Mouse (Mus musculus) megakaryocyte-erythroid progenitor cell, adult 5-6 weeks (primary cell): ENCODE results near the gene Trim37. TPM values are rescaled to one million over a fixed set of nuclear protein-coding genes. Genes with fewer than 3 reads are reported as not detected.

Experiments
- ATAC-seq: replicated peaks from 2 replicates; pipeline ENCODE4 v1.8.0; 2016; ENCODE audit warnings: mild to moderate bottlenecking, inconsistent platforms; ENCODE audit not compliant: severe bottlenecking, poor library complexity, low FRiP score, low TSS enrichment
- total RNA-seq, 2 experiments: library from RNA; stranded (forward) in 1 of 2; stranded (reverse) in 1 of 2; fragments of 200-1000, 215-1000 nt in 1 of 2; fragments of >200 nt in 1 of 2; fragmentation: Nextera tagmentation in 1 of 2; gene quantifications; 2 replicates each; pipeline ENCODE4 v1.2.3; 2014 to 2017

Gene Trim37
- total RNA-seq (2014; fragmentation: Nextera tagmentation) (42.7 and 48.9 TPM in 2 replicates), total RNA-seq (2017) (76.3 and 80.2 TPM in 2 replicates)

DNA sequence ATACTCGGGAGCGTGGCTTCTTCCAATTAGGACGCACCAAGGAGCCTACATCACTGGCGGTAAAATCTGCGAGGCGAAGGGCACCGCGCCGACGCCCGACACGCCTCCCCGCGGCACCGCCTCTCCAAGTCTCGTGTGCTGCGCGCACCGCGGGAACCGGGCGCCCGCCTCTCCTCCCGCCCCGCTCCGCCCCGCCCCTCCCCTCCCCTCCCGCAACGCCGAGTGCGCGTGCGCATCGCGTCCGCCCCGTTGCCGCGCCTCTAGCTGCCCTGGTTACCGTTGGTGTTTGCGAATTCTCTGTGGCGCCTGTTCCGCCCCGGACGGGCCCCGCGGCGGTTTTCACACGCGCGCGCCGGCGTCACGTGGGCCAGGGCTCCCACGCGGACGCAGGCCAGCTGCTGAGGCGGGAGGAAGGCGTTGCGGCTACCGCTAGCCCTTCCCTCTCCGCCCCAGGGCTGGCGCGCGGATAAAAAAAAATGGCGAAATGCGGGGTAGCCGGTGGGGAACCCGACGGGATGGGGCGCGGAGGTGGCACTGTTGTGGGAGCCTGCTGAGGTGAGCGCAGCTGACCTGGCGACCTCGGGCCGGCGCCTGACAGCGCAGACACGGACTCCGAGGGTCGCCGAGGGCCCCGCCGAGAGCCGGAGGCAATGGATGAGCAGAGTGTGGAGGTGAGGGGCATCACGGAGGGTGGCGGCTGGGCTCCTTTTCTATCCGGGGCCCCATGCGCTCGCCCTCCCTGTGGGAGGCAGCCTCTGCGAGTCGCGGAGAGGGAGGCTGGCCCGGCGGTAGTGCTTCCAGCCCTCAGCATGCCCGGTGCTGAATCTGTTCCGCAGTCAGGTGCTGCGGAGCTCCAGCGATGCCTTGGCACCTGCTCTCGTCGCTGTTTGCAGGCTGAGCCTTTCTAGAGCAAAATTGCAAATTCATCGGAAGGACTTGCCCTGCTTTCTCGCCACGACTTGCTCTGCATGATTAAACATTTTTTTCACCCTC, at the start of gene Trim37:
TSS of gene Trim37 (plus strand) at position 254 of the 993 bp plus-strand sequence.
- peak; percentile 87 for ATAC-seq

DNA sequence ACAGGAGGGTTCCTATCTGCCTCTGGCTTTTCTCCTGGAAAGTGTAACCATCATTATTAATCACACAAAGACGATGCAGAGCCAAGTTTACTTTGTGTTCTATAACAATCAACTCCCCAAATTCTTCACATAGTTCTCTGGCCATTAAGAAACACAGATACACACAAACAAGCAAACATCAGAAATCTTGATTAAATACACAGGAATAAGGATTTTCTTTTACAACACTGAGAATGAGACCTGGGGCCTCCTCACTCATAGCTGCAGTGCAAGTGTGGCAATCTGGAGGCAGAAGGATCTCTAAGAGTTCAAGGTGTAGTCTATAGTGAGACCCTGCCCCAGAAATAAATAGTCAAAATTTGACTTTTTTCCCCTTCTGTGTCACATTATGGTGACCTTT, 43.2 kb upstream of the Trim37 start:
- no peak for ATAC-seq

DNA sequence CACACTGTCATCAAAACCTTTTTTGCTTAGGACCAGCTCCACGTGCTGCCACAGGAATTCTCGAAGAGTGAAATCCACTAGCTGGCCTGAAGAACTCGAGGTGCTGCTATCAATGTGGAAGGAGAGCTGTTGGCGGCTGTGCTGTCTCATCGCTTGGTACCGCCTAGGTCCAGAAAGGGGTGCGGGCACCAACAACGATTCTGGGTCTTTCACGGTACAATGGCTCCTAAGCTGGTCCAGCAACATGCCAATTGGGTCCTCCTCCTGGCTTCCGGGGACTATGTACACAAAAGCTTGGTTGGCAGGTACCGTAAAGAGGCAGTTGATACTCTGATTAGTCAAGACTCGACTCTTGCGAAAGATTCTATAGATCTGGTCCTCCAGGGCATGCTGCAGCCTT, 41.4 kb upstream of the Trim37 start:
- no peak for ATAC-seq

DNA sequence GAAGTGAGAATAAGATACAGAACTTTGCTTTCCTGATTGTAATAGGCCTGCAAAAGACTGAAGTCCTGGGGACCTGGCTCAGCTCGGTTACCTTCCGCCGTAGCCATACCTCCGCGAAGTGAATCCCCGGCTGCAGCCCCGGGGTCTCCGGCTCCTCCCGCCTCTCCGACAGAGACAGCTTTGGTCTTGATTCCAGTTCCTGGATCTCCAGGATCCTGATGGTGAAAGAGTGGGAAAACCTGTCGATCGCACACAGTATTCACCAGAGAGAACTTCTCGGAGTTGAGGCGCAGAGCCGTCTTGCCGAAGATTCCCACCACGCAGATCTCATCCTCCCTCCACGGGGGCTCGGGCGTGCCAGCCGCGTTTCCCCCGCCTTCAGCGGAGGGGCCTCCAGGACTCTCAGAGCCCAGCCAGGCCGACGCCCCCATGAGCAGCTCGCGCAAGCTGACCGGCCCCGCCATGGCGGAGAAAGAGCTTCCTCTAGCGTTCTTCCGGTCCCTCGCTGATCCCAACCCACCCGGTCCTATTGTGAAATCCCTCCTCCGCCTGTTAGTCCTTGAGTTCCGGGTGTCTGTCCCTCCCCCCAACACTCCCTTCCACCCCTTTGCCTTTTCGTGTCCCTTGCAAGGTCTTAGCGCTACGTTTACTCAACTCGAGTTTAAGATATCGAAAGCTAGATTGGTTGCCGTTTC, 40.4 kb upstream of the Trim37 start, which contains the start of gene Smg8:
TSS of gene Smg8 (minus strand) at position 485 of the 695 bp plus-strand sequence.
- peak; percentile 98 for ATAC-seq

DNA sequence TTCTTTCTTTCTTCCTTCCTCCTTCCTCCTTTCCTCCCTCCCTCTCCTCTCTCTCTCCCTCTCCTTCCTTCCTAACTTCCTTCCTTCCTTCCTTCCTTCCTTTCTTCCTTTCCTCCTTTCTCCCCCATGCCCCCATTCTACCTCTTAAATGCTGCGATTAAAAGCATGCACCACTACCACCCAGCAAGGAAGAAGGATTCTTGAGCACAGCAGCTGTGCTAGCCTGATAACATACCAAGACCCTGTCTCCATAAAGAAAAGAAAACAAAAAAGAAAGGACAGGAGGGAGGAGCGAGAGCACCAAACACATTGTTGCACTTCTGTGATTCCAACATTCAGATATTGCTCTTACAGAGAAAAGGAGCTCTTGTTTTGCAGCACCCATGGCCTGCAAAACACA, 39.7 kb upstream of the Trim37 start:
- peak; percentile 68 for ATAC-seq

DNA sequence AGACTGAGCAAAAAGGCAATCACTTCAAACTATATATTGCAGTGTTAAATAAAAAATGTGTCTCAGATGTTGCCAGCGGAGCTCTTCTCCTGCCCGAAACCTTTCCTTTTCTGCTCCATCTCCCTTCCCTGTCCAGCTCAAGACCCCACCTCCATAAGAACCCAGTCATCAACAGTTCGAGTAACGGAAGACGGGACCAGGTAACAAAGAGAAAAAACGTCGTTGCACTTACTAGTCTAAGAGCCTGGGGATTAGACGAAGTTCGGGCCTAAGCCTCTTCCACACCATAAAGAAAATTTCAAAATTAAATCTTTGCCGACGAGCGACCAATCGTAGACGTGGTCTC, 18.5 kb upstream of the Trim37 start, which contains the start of gene Prr11:
TSS of gene Prr11 (minus strand) at position 300 of the 346 bp plus-strand sequence.
- ATAC-seq, result no peak

DNA sequence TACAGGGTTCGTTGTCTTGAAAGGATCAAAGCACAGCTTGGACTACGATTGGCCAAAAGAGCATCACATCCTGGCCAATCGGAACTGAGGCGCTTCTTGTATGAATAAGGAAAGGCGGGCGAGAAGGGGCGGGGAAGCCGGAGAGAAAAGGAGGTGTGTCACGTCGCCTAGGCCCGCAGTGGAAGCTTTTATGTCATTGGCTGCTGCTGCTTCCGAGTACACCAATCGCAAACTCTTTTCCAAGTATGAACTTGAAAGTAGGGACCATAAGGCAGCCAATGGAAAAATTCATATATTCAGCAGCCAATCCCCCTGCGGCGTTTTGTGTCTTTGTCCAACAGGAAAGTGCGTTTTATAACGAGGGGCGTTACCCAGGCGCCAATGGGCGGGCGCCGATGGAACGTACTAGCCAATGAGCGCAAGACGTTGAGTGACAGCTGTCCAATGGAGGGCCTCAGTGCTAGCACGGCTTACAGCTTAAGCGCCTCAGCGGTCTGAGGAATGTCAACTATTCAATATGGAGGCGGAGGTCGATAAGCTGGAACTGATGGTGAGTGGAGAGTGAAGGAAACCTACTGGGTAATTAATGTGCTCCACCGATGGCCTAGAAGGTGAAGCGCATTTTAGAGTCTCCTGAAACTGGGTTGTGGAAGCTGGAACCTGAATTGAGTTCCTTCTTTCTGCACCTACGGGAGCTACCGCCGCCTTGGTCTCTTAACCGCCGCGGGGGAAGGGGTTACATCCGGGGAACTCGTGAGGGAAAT, 17.9 kb upstream of the Trim37 start, which contains the start of gene Ska2:
TSS of gene Ska2 (plus strand) at position 480 of the 764 bp plus-strand sequence.
- peak; percentile 97 for ATAC-seq

DNA sequence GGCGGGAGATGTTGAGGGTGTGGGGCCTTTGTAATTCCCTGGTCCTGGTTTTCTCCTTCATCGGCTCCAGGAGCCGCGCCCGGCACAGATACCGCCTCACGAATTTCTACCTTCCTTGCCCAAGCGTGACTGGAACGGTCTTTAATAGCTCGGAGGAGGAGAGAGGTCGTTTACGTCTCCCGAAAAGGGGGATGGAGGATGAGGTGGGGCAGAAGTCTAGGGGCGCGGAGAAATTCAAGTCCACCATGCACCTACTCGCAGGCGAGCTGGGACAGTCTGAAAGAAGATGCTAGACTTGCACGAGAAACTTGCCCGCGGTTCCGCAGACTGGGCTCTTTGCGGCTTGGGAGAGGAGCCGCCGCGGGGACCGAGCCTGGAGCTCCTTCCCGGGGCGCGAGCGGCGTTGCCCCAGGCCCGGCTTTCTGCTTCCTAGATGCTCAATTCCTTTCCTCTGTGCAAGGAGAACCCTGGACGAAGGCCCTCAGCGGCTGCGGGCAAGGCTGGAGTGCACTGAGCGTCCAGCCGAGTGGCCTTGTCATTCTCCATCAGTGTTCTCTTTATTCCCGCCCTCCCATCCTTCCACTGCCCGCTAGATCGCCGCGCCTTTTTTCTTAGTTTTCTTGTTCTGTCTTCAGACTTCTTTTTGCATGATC, 17.2 kb upstream of the Trim37 start:
- no peak for ATAC-seq

DNA sequence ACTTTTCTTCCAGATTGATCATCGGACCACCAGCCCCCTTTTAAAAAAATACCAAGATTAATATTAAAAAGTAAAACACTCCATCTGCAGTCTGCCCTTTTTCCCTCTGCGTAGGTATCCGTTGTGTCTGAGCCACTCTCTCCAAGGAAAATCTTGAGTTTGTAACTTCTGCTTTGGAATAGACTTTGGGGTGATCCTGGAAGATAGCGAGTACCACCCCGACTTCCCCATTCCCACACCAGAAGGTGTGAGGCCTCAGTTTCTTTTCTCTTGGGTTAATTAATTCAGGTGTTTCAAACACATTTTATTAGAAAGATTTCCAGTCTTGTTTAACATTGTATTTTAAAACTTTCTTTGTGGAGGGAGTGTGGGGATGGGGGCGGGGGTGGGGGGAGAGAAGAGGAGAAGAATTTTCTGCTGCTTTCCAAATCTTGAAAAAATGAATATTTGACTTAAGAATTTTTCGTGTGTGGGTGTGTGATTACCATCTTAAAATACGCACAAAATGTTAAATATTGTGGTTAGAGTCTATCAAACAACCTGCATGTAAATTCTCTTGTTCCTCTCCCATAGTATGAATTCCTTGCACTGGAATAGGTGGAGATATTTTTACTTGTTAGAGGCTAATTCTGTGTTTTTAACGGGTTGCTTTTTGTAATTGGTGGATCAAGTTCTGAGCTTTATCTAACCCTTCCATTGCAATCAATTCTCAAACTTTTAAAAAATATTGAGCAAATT, 16.5 kb upstream of the Trim37 start:
- no peak for ATAC-seq

DNA sequence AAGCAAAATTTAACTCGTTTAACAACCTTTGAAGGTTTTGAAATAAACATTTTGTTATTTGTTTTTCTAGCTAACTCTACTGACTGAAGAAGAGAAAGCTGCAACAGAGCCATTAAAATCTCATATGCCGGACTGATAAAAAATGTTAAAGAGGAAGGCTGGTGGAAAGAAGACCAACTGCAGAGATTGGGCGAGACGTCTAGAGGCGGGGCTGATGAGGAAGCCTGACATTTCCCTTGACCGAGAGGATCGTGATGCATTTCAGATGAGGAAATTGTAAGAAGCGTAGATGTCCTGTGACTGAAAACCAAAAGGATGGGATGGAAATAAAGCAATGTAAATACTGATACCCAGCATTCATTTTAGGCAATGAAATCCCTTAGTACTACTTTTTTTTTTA, 5.0 kb upstream of the Trim37 start:
- ATAC-seq, result no peak

DNA sequence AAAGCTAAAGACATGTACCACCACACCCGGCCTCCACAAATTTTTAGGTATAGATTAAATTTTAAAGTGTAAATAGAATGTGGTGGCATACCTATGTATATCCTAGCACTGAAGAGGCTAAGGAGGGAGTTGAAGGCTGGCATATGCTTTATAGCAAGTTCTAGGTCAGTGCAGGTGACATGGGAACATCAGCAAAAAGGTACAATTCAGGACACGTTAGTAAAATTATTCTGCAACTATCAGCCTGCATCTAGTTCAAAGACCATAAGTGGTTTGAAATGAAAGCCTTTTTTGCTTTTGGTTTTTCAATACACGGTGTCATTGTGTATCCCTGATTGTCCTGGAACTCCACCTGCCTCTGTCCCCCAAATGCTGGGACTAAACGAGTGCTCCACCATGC, 1.3 kb upstream of the Trim37 start:
- ATAC-seq, result no peak

DNA sequence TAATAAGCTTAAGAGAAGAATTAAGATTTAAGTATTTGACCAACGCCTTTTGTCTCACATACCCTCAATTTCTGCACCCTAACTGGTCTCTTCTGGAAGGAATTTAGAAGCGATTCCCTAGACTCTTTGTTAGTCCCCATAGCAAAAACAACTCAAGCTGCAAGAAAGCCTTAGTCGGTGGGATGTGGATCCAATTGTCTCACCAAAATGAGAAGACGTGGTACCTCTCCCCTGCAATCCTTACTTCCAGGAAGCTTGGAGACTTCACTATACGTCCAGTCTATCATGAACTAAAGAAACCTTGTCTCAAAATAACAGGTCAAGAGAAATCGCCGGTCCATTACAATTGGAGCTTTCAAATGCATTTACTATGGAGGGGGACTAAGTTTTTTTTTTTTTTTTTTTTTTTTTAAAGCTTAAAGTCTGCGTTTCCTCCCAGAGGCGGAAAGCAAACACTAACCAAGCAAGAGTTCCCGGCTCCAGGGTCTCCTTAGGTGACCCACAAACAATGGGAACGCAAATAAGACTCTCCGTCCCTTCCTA, 525 bp upstream of the Trim37 start:
- no peak for ATAC-seq

DNA sequence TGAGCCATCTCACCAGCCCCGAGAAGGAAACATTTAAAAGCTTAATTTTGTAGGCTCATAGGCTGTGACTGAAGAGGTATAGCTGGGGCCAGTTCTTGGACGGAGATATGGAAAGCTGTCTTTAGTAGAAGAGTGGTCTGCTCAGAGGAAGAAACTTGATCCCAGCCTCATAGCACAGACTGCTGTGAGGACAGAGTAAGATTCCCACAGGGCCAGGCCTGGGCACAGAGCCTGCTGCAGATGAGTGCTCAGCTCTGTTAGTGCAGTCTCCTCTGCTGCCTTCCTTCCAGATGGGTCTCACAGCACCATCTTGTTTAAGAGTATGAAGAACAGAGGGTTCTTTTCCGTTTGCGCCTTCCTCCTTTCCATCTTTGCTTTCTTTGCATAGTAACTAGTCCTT, 9.4 kb downstream of the Trim37 start:
- no peak for ATAC-seq

DNA sequence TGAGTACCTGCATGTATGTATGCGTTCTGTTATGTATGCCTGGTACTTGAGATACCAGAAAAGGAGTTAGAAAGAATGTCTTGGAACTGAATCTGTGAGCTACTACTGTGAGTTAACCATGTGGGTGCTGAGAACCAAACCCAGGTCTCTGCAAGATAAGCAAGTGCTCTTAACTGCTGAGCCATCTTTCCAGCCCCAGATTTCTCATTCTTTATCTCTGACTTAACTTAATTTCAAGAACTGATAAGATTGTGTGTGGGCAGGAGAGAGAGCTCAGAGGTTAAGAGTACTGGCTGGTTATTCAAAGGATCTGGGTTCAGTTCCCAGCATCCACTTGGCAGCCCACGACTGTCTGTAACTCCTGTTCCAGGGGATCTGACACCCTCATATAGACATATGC, 31.1 kb downstream of the Trim37 start:
- ATAC-seq, result no peak

DNA sequence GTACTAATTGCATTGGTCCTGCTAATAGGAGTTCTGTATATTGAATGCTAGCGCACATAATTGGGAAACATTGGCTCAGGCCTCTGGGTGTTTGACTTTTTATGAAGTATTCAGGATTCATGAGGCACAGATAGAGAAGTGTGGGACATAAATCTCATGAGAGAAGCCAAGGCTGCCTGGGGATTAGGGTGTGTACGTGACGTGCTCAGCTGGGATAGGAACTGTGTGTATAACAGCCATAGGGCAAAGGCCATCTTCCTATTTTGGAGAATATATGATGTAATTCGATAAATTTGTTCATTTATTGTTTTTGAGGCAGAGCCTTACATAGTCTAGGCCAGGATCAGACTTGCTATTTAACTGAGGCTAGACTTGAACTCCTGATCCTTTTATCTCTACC, 35.8 kb downstream of the Trim37 start:
- ATAC-seq, result no peak

DNA sequence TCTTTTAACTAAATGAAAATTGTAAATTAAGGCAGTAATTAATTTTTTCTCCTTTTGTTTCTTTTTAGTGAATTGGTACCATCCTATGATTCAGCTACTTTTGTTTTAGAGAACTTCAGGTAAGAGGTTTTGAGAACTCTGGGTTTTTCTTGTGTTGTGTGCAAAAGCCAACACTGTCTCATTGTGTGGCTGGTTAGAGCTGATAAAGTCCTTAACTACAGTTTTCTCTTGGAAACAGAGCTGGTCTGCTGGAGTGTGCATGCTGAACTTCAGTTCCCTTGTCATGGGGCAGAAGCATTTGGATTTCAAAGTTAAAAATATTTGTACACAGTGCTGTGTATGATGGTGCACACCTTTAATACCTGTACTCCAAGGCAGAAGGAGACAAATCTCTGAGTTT, 36.9 kb downstream of the Trim37 start:
- no peak for ATAC-seq

DNA sequence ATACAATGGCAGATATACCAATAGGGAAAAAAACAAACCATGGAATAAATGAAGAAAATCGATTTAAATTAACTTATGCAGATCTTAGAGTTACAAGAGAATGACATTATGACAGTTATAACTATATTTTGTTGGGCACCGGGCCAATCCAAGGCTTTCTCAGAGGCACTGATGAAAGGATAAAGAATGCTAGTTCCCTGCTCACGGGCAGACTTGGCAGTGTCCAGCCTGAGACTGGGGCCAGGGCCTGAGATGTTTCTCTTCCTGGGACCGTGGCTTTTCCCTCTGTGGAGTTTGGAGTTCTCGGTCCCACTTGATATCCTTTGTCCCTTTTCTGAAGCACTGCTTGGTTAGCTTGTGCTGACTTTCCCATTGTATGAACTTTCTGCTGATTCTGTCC, 46.7 kb downstream of the Trim37 start:
- ATAC-seq, result no peak

DNA sequence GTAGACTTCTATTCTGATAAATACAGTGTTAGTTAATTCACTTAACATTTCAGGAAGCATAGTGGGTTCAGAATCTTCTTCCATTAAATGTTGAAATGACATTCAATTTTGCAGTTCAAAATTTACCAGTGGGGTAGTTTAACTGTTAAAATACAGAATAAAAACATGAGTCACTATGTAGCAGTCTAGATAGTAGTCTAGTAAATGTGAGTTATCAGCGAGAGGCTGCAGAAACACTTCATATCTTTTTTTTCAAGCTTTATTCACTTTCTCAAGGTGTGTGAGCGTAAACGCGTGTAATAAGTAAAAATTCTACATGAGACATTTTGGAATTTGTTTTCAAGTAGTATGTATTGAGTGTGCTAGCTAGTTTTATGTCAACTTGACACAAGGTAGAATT, 48.2 kb downstream of the Trim37 start:
- no peak for ATAC-seq
